Mouse (Mus musculus): ENCODE measurements at regions not wholly inside any gene's neighbourhood (a gene's known extent, or its start where the extent isn't known, plus 50 kb on each side); places are given as distances from the start of the nearest gene placed in this dataset.

- TF ChIP-seq CTCF (IDR thresholded peaks at IDR 0.05; ENCODE audit: control insufficient read depth, insufficient read depth, low read length) (no peak), POLR2A (IDR thresholded peaks at IDR 0.05; ENCODE audit: borderline replicate concordance, control insufficient read depth, low read depth, low read length) (no peak)
These were observed 542.3 kb downstream of the Etv1 start for GRCm38 (mm10) chr12:39321453-39321852.
